Mouse (Mus musculus): ENCODE measurements around the gene March6.

- no peak for TF ChIP-seq CTCF (IDR thresholded peaks at IDR 0.05; ENCODE audit: borderline replicate concordance, extremely low read depth, insufficient read depth, insufficient read length)
- no peak for TF ChIP-seq POLR2A (IDR thresholded peaks at IDR 0.05; ENCODE audit: borderline replicate concordance, extremely low read depth, insufficient read depth, insufficient read length, poor library complexity, severe bottlenecking)
These were observed 27.9 kb downstream of the March6 start for GRCm38 (mm10) chr15:31502996-31503395.
